Mouse (Mus musculus) spleen, adult 2 months (tissue): Measurements from ENCODE around the gene Gadd45b. TPM values are rescaled to one million over a fixed set of nuclear protein-coding genes. Genes with fewer than 3 reads are reported as not detected.

ENCODE experiments used
- DNase-seq, 2 experiments: peaks; one replicate each; pipeline versions ENCODE4 v3.0.0 to v3.0.0-alpha.2; 2012 to 2021; ENCODE audit warnings: low spot score in 2 of 2, low read depth in 1 of 2
- H3K27ac ChIP-seq: fragments of 200-500 bp; 2 replicates; pipeline ENCODE4 v1.5.1; 2012; ENCODE audit warnings: low read length, inconsistent platforms; ENCODE audit not compliant: insufficient read depth
- H3K27me3 ChIP-seq: fragments of 200-500 bp; 2 replicates; pipeline ENCODE4 v1.6.1; 2012; ENCODE audit warnings: mild to moderate bottlenecking, moderate library complexity, low read length, inconsistent platforms; ENCODE audit not compliant: control insufficient read depth, insufficient read depth
- H3K36me3 ChIP-seq: fragments of 200-500 bp; 2 replicates; pipeline ENCODE4 v1.6.1; 2012; ENCODE audit warnings: mild to moderate bottlenecking, low read length, inconsistent platforms; ENCODE audit not compliant: control insufficient read depth, insufficient read depth
- H3K4me1 ChIP-seq: fragments of 200-500 bp; 2 replicates; pipeline ENCODE4 v1.6.1; 2011; ENCODE audit warnings: inconsistent platforms; ENCODE audit not compliant: control insufficient read depth, insufficient read depth, insufficient read length
- H3K4me3 ChIP-seq: fragments of 200-500 bp; 2 replicates; pipeline ENCODE4 v1.5.1; 2011; ENCODE audit warnings: mild to moderate bottlenecking, inconsistent platforms; ENCODE audit not compliant: insufficient read depth, insufficient read length; ENCODE audit errors: extremely low read depth
- CTCF ChIP-seq: fragments of 200-500 bp; IDR thresholded peaks from 2 replicates; pipeline ENCODE4 v1.5.1; 2011; ENCODE audit warnings: mild to moderate bottlenecking, inconsistent platforms; ENCODE audit not compliant: insufficient read depth, insufficient read length, insufficient replicate concordance; ENCODE audit errors: extremely low read depth
- POLR2A ChIP-seq: fragments of 200-500 bp; IDR thresholded peaks from 2 replicates; pipeline ENCODE4 v1.6.1; 2011; ENCODE audit warnings: low read depth, low read length, inconsistent platforms
- WGBS: fragments of 180-500 bp; shearing (Covaris S2); methylation state at CpG from one replicate; pipeline ENCODE4 v1.1.7; 2018; 5-methylcytosine and 5-hydroxymethylcytosine counted together
- polyA plus RNA-seq: library from polyadenylated mRNA; depleted of rRNA; stranded (reverse); fragments of >200 nt; gene quantifications from 2 replicates; pipeline ENCODE4 v1.2.3, GENCODE M21; 2012

The Gadd45b gene
- polyA plus RNA-seq, 1 experiment: 35.7 TPM

GRCm38 (mm10) chr10:80968106-80968505 lies 38.2 kb downstream of the Gadd45b start:
- Histone ChIP-seq H3K36me3 (no peaks in the 10 kb centered on the region), H3K4me1 (peaks cover 12% of the 10 kb centered on the region; the same call in 1 of the 2 replicates), H3K27ac (no peak overlapping the region), H3K4me3 (no peak overlapping the region), H3K27me3 (no peaks in the 10 kb centered on the region)
- DNase-seq: no peak
- no peak for TF ChIP-seq CTCF
- no peak for TF ChIP-seq POLR2A
- 81% methylated on average over 4 of the region's 4 CpGs for WGBS

DNA sequence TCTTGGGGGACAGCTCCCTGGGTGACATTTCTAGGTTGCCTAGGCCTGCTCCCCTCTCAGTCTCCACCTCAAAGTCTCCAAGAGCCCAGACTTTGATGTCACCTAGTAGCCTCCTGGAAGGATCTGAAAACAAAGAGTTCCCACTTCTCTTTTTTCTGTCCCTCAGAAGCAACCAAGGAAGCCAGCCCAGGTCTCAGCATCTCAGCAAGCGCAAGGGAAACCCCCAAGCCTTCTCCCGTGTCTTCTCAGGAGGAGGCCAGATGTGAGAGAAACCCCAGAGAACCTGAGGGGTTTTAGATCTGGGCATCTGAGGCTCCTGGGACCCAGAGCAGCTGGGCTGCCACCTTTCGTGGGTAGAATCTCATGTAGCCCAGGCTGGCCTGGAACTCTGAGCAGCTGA lies 39.4 kb downstream of the Gadd45b start:
- TF ChIP-seq POLR2A (no peak), CTCF (no peak)

GRCm38 (mm10) chr10:80970159-80970558 lies 40.3 kb downstream of the Gadd45b start:
- Histone ChIP-seq H3K4me1 (peaks cover 12% of the 10 kb centered on the region; the same call in 1 of the 2 replicates), H3K27ac (no peak overlapping the region), H3K27me3 (no peaks in the 10 kb centered on the region), H3K4me3 (no peak overlapping the region), H3K36me3 (no peaks in the 10 kb centered on the region)
- TF ChIP-seq POLR2A: no peak
- no peak for TF ChIP-seq CTCF
- WGBS: 87% methylated on average over 8 of the region's 8 CpGs
- DNase-seq: no peak

More for the DNA sequence above, 39.4 kb downstream of the Gadd45b start:
- Histone ChIP-seq H3K4me3 (no peak overlapping the region), H3K4me1 (peaks cover 12% of the 10 kb centered on the region; the same call in 1 of the 2 replicates), H3K27ac (no peak overlapping the region), H3K27me3 (no peaks in the 10 kb centered on the region), H3K36me3 (no peaks in the 10 kb centered on the region)
- WGBS: 22% methylated on average over 3 of the region's 3 CpGs
- DNase-seq: no peak

DNA sequence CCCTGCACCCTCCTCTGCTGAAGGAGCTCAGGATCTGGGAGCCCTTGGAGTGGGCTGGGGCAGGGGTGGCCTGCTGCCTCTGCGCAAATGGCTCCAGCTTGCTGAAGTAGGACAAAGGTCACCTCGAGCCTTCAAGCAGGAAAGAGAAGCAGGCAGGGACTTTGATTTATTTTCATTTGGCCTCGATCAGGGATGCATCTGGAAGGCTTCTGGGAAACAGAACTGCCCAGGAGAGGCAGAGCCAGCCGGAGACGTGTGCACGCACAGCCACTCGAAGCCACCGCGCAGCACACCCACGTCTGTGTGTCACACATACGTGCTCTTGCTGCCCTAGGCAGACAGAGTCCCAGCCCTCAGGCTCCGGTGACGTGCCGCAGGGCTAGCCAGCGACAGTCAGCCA lies 41.7 kb downstream of the Gadd45b start:
- Histone ChIP-seq H3K4me1 (peaks cover 12% of the 10 kb centered on the region; the same call in 1 of the 2 replicates), H3K4me3 (no peak overlapping the region), H3K27ac (no peak overlapping the region), H3K27me3 (no peaks in the 10 kb centered on the region), H3K36me3 (no peaks in the 10 kb centered on the region)
- WGBS: 88% methylated on average over 15 of the region's 15 CpGs
- no peak for DNase-seq
- no peak for TF ChIP-seq POLR2A
- no peak for TF ChIP-seq CTCF

DNA sequence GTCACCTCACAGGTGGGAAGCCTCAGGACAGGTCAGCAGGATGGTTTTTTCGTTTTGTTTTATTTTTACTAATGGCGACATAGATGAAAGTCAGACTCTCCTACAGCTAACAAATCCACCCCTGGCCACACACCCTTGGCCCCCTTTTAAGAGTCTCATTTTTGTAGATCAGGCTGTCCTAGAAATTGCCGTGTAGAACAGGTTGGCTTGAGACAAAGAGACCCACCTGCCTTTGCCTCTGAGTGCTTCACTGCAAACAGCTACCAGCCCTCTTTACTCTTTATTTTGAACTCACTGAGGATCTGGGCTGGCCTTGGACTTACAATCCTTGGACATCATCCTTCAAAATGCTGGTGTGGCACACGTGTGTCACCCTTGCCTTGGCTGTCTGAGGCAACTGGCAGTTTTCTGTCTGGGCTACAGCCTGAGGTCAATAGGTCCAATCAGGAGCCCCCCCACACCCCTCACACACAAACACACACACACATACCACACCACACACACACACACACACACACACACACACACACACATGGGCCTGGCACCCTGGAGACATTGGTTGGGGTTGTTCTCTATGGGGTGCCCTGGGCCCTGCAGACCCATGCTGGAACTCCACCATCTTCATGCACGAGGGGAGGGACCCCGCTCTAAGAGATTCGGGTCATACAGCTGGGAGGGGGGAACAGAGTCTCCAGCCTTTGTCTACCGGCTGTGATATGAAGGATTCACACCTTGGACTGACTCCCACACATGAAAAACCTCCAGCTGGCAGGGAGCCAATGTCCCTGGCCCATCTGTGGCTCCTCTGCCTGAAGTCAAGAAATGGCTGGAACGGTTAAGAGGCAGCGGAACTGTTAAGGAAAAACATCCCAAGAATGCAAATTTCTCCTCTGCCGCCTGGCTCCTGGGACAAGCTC lies 42.5 kb downstream of the Gadd45b start:
- WGBS: 82% methylated on average over 11 of the region's 11 CpGs
- no peak for DNase-seq

GRCm38 (mm10) chr10:80973722-80974121 lies 43.8 kb downstream of the Gadd45b start:
- 93% methylated on average over 1 of the region's 1 CpGs for WGBS
- H3K27me3 ChIP-seq: no peaks in the 10 kb centered on the region

More for the DNA sequence above, 42.5 kb downstream of the Gadd45b start:
- TF ChIP-seq CTCF: no peak
- no peak for TF ChIP-seq POLR2A
- no peak overlapping the region for H3K4me3 ChIP-seq
- peaks cover 5% of the 10 kb centered on the region; the same call in 1 of the 2 replicates for H3K4me1 ChIP-seq
- H3K27me3 ChIP-seq: no peaks in the 10 kb centered on the region
- no peaks in the 10 kb centered on the region for H3K36me3 ChIP-seq
- no peak overlapping the region for H3K27ac ChIP-seq

DNA sequence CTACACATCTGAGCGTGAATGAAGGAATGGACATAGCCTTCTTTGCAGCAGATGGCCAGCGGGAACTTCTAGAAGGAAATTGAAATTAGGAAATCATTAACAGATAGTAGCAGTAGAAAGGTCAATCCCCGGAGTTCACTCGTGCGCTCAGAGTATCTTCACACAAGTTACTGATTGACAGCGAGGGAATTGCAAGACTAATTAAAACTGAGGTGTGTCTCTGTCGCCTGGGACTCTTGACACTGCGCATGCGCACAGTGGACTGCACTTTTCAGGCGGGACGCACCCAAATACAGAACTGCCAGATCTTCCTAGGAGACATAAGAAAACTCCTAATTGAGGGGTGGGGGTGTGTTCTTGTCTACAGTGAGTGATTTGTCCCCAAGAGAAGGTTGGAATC lies 45.6 kb downstream of the Gadd45b start:
- Histone ChIP-seq H3K27me3 (no peaks in the 10 kb centered on the region), H3K4me3 (no peak overlapping the region), H3K36me3 (no peaks in the 10 kb centered on the region), H3K4me1 (no peaks in the 10 kb centered on the region), H3K27ac (no peak overlapping the region)
- TF ChIP-seq POLR2A (no peak), CTCF (no peak)
- no peak for DNase-seq
- 92% methylated on average over 11 of the region's 11 CpGs for WGBS

More at GRCm38 (mm10) chr10:80973722-80974121, 43.8 kb downstream of the Gadd45b start:
- TF ChIP-seq CTCF (no peak), POLR2A (no peak)
- no peak for DNase-seq
- H3K36me3 ChIP-seq: no peaks in the 10 kb centered on the region
- no peak overlapping the region for H3K27ac ChIP-seq
- peaks cover 3% of the 10 kb centered on the region; the same call in 1 of the 2 replicates for H3K4me1 ChIP-seq
- no peak overlapping the region for H3K4me3 ChIP-seq
